Mouse (Mus musculus) NIH3T3 (cell line): ENCODE measurements around the gene Bcl2a1b.
"Not testable (repeated sequence)": the region's sequence is repeated elsewhere in the genome, so short reads cannot be mapped to it uniquely, and the experiment has no call there.

Experiments used
- DNase-seq: peaks from one replicate; pipeline ENCODE4 v3.0.0-alpha.2; 2012; ENCODE audit warnings: low read depth

Gene Bcl2a1b

DNA sequence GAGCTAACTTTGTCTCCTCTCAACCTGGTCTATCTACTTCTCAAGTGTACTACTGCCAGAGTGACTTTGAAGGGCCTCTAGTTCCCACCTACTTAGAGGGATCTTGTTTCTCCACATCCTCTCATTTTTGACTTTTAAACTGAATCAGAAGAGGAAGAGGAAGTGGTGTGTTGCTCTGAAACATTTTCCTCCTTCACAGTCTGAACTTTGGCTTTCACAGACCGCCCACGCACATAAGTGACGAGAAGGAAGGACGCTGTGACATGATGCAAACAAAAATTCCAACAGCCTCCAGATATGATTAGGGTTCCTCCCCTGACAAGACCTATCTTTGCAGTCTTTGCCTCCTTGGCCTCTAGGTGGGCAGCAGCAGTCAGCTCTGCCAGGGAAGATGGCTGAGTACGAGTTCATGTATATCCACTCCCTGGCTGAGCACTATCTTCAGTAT is at the start of gene Bcl2a1b, which contains the start of gene Gm29094:
TSS of gene Bcl2a1b (plus strand) at position 241 of the 448 bp plus-strand sequence.
TSS of gene Gm29094 (plus strand) at position 411 of the 448 bp plus-strand sequence.
- not testable (repeated sequence) for DNase-seq

DNA sequence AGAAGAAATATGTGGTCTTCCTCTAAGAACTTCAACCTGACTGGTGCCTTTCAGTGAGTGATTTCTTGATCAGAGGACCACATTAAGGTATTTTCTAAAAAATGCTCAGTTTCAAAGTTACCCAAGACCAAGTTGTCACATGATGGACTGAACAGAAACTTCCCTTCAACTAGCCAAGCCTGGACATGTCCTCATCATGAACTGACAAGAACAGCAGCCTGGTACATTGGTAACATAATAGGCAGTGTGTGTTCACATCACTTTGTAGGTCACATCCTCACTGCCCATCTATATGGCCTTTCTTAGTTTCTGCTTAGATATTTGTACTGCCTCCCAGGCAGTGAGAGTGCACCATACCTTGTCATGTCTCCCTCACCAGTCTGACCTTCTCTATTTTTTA is 26.5 kb upstream of the Bcl2a1b start:
- DNase-seq: not testable (repeated sequence)

DNA sequence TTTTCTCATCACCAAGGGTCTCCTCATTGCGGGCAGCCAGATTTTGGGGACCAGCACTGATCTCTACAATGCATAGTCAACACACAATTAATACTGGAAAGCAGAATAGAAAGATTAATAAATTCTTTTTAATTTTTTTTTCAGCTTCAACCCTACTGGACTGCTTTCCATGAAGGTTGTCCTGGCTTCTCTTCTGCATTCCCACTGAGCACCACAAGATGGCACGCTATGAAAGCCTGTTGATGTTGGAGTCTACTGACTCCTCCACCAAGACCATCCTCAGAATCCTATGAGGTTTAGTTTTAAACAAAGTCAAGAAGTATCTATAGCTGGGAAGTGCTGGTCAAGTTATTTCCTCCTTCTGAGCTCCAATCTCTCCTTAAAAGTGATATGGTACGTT is 20.2 kb upstream of the Bcl2a1b start:
- peak; percentile 64 for DNase-seq

DNA sequence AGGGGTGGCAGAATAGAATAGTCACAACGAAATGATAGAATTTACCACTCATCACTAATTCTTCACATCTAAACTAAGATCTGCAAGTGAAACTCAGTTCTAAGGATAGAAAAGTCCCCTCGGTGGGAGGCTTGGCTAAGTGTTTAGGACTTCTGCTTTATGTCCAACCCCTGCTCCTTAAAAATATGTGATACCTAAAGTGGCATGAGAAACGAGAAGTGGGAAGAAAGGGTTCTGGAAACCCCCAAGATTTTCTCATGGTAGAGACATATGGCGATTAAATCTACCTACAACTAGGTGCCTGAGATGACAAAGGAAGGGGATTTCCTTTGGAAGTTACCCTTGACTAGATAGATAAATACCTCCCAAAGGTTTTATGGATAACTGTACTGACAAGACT is 19.5 kb upstream of the Bcl2a1b start:
- not testable (repeated sequence) for DNase-seq

DNA sequence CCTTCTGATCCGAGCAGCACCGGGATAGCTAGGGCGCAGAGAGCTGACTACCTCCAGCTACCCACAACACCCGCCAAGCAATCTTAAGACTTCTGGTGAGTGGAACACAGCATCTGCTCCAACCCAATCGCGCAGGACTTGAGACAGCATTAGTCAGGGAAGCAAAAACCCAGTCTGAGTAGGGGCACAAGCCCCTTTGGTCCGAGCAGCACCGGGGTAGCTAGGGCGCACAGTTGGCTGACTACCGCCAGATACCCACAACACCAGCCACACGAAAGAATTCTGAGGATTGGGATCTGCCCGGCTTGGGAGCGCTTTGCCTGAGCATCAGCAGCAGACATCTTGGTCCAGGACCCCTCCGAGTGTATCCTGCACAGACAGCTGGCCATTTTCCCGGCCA is 12.0 kb upstream of the Bcl2a1b start:
- DNase-seq: not testable (repeated sequence)

DNA sequence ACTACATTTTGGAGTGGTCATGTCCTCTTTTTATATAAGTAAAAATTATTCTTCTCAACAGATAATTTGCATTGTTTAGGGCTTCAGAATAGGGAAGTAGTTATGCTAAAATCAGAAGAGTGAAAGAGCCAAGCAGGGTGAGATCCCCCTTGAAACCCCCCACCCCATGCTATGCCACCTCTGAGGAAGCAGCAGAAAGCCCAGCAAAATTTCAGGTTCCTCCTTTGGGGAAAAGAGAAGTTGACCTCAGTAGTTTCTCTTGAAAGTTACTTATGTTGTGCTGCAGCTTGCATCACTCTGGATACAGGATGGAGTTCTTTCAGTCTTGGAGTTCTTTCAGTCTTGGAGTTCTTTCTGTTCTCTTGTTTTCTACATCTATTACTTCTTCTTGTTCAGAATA is 3.5 kb upstream of the Bcl2a1b start:
- DNase-seq: not testable (repeated sequence)

DNA sequence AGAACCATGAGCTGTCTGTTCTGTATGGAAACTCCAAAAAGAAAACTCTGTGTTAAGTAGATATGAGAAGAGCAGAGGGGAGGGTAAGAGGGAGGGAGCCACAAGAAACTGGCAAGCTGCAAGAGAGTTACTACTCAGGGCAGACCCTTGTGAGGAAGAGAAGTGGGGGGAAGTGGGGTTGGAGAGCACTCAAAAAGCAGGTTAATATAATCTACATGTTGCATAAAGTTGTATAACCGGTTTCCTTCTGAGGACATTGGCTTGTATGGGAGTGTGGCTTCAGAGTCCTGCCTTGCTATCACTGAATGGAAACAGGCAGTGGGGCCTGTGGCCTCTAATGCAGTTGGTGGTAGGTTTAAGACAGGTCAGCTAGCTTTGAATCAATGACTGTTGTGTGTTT is 1.5 kb upstream of the Bcl2a1b start:
- DNase-seq: not testable (repeated sequence)

DNA sequence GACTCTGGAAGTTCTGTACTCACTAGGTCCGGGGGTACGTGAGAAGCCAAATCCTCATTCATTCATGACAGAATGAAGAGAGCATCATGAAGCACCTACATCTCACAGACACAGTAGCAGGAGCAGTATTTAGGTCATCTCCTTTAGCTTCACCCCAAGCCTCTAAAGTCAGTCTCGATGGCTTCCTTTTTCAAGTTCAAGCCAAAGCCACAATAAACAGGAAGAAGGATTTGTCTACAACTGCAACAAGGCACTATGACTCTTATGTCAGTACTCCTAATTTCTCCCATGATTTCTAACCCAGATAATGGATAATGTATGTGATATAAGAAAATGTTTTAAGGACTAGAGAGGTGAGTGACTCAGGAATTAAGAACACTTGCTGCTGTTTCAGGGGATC is 660 bp upstream of the Bcl2a1b start:
- not testable (repeated sequence) for DNase-seq

DNA sequence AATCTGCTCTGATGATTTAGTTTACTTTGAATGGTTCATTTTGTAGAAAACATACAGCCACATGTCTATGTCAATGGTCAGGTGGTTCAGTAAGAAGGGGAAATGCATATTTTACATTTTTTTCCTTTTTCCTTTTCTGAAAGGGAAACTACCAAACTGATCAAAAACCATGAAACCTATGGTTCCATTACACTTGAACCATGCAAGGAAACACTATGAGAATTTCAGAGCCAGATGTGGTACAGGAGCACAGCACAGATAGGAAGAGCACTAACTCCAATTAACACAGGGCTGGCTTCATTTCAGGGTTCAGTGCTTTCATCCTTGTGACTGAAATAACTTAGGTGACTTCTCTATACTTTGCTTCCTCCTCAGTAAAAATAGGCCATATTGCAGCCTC is 3.2 kb downstream of the Bcl2a1b start:
- not testable (repeated sequence) for DNase-seq

DNA sequence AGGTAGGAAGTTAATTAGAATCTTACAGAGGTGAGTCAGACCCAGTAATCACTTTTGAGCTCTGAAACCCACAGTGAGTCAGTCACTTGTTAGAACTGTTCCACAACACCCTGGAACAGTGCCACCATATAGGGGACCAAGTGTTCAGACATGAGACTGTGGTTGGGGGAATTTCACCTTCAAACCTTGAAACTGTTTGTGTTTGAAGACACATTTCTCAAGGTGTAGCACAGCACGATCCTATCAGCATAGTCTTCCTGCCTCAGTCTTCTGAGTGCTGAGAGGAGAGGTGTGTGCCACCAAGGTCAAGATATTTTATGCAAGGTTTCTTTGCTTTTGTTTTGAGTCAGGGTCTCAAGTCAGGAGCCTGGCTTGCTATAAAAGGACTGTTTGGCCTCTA is 9.9 kb downstream of the Bcl2a1b start:
- DNase-seq: not testable (repeated sequence)

DNA sequence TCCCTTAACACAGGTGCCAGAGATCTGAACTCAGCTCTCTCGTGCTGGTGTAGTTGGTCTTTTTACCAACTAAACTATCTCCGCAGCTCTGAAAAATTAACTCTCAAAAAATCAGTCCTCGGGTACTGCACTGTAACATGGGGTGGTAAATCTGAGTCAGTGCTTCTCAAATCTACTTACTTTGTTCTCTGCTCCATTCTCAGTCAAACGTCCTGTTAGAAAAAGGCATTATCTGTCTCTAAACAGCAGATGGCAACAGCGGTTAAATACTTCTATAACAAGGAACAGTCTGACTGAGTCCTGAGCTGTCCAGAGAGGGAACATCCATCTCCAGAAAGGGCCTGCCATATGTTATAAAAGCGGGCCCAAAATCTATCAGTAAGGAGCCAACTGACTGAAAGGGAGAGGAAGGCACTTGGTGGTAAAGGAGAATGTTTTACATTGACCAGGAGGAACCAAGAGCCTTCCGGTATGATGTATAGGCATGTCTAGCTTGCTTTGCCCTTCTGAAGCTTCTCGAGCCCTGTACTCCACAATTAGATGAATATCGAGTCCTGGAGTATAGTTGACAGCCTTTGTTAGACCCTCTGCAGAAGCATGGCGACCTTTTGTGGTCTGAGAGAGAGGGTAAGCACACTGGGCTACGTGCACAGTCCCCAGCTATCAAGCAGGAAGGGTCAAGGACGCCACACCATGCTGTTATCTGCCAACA is 11.5 kb downstream of the Bcl2a1b start, which contains the start of gene Mthfs:
TSS of gene Mthfs (plus strand) at position 324 of the 712 bp plus-strand sequence.
- DNase-seq: peak; percentile 30

DNA sequence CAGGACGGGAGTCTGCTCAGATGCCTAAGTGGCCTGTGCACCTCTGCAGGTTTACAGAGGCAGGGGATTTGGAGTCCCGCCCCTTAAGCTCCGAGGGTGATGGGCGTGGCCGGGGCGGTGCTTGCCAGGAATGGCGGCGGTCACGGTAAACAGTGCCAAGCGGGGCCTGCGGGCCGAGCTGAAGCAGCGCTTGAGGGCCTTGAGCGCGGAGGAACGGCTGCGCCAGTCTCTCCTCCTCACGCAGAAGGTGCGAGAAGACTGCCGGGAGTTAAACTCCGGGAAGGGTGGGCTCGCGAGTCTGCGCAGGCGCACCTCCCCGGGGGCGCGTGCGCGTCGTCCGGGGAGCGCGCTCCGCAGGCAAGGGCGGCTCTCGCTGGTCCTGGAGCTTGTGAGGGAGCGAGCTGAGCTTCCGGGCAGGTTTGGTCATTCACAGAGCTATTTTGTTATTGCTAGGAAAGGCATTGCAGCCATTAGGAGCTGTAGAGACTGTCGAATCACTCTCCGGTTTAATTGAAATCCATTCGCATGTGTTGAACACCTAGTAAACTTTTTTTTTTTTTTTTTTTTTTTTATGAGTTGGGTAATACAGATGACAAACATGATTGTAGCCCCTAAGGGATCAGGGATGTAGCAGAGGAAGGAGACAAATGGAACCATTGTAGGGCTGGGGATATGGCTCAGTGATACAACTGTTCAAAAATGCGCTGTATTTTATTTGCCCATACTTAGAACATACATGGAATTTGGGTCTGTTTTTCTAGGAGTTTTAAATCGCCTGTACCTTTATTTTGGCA is 12.3 kb downstream of the Bcl2a1b start:
- DNase-seq: peak; percentile 25

DNA sequence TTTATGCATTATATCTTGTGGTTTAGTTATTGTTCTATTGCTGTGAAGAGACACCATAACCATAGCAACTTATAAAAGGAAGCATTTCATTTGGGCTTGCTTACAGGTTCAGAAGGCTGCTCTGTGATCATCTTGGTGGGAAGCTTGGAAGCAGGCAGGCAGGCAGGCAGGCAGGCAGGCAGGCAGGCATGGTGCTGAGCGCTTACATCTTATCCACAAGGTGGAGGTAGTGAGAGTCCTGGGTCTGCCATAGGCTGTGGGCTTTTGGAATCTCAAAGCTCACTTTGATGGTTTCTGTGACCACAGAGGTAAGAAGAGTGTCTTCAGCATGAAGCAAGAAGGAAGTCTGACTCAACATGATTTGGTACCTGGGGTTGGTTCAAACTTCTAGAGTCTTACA is 13.4 kb downstream of the Bcl2a1b start:
- DNase-seq: not testable (repeated sequence)

DNA sequence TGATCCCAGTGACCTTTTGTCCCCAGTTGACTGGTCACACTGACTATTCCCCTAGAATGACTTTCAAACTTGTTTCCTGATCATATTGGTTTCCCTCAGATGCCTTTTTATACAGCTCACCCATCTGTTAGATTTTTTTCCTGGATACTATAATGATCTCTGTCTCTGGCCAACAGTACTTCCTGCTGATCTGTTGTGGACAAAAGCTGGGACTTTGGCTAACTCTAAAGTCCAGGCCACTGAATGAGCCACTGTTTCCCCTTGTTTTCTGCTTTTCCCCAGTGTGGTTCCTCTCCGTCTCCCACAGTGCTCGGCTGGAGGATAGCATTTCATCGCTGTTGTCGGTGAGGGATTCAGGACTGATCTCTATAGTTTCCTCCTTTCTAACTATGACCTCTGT is 19.2 kb downstream of the Bcl2a1b start:
- DNase-seq: not testable (repeated sequence)

DNA sequence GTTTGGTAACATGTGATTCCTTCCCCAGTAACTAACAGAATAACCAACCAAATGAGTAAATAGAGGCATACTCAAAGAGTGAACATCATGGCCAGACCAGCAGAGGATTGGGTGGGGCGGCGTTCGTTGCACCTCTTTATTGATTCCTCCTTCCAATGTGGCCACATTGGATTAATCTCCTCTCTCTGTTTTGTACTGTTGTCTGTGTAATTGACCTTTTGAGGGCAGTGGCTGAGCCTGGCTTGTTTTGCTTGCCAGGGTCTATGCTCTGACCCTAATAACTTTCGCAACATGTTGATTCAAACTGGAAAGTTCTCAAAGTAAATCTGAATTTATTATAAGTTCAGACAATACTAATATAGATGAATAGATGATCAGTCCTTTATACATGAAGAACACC is 20.7 kb downstream of the Bcl2a1b start:
- not testable (repeated sequence) for DNase-seq

DNA sequence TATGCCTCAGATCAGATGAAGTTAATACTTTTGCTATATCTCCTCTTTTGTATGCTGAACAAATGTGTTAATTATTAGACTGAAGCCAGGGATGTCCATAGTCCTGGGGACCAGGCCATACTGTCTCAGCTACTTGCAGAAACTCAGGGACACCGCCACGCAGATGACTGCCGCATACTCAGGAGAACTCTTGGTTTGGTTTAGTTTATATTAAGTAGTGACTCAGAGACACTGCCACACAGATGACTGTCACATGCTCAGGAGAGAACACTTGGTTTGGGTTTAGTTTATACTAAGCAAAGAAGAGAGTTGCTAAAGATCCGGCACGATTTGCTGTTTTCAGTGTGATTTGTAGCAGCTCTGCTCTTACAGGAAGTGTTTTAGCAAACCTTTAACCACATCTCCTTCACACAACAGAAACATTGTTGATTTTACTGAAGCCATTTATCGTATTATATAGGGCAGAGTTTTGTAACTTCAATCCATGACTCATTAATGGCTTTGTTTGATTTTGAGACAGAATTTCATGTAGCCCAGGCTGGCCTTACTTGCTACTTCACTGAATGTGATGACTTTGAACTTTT is 21.8 kb downstream of the Bcl2a1b start:
- DNase-seq: not testable (repeated sequence)

DNA sequence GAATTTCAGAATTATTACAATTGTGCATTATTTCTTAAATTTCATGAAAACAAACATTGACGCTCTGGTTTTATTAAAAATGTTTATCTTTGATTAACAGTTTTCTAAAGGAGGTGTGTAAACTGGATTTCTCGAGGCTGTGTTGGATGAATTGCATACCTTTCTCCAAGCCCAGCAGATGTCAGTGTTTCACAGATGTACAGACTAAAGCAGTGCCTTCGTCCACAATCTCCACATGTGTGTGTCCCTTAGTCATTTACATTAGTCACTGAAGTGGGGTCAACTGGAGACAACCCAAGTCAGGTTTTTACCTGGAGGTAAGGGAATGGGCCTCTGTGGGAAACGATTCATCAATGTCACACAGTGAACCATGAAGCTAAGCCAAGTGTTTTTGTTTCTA is 27.1 kb downstream of the Bcl2a1b start:
- DNase-seq: peak; percentile 36

DNA sequence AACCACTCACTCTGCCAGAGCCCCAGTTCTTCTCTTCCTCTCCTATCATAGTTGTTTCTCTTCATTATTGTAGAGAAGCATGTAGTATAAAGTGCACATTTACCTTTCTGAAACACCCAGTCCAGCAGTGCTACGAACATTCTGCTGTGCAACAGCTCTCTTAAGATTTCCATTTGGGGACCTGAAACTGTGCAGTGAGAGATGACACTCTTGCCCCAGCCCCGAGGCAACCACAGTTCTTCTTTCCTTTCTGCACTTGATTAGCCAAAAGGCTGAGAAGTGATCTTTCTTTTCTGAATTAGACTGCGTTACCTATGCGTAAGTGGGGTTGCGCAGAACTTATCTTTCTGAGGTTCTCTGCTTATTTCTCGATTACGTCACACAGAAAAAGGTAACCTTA is 29.1 kb downstream of the Bcl2a1b start:
- no peak for DNase-seq

DNA sequence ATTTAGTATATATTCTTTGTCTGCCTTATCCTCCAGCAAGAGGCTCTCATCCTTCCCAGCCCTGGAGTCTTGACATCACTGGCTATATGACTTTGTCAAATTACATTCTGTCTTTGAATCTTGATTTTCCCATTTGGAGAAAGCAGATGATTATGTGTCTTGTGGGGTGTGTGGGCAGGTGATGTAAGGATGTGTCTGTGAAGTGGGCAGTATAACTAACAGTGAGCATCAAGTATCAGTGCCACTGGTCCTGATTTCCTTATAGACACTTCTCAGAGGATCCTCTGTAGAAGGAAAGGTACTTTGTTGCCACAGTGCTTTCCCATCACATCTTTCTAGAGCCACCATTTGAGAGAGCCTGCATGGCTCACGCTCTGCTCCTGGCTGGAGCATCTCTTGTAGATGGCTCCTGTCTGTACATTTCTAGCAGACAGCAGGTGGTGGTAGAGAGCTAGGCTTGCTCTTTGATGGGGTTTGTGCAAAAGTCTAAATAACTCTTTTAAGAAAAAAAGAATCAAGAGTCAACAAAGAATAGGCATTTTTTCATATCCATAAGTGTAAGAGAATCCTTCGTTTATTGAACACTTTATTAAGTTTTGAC is 32.0 kb downstream of the Bcl2a1b start:
- DNase-seq: not testable (repeated sequence)

DNA sequence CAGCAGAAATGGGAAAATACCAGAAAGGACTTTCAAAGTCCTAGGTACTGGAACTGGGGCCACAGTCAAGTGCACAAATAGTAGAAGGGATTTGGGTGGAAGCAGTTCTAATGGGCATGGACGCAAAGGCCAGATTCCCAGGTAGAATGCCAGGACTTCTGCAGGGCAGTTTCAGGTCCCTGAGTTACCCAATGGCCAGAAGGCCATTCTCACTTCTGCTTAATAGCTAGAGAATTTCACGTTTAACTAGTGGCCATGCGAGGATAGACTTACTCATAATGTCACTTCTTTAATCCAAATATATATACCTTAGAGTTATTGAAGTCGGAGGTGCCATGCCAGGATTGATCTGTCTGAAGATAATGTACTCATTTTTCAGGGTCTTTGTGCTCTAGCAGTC is 38.1 kb downstream of the Bcl2a1b start:
- DNase-seq: not testable (repeated sequence)

DNA sequence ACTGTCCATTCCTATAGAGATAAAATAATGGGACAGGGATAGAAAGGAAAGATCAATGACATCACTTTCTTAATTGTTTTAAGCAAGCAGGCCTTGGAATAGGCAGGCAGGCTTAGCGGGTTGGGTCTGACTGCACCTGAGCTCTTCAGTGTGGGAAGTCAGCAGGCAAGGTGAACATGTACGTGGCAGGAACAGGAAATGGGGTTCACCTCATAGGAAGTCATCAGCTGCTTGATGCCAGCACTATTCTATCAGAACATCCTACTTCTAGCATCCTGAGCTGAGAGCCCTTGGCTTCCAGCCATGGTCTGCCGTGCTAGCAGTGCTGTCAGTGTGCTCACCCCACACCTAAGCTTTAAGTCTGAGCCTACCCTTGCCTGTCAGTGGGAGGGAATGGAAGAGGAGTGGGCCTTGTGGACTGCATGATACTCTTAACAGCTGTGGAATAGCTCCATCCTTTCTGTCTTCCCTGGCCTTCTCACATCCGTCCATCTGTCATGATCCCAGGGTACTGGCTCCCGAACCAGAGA is 40.0 kb downstream of the Bcl2a1b start:
- DNase-seq: not testable (repeated sequence)

DNA sequence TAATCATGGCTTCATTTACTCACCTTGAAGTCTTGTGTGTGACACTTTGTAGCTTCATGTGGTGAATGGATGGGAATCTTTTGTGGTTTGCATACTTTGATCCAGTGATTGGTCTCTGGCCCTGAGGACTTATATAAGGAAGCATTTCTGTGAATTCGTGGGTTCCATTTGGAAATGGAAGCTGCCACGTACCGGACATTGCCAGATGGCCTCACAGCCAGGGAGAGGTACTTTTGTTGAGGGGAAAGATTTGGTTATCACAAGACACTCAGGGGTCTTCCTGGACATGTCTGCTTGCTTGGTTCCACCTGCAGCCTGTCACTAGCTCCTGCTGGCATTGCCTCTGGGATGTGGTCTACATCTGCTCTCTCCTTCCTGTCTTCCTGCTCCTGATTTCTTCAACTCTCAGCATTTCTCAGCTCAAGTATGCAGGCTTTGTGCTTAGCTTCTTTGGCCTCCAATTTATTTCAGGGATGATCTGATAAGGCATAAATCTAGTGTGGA is 41.6 kb downstream of the Bcl2a1b start:
- DNase-seq: not testable (repeated sequence)
